Mouse (Mus musculus) bone marrow, adult 2 months (tissue): ENCODE data around the gene Pnisr.

Experiments used
- CTCF ChIP-seq: fragments of 200-500 bp; IDR thresholded peaks from 2 replicates; pipeline ENCODE4 v1.5.1; 2011; ENCODE audit warnings: low read length, control low read depth; ENCODE audit not compliant: control insufficient read depth, insufficient read depth
- POLR2A ChIP-seq: fragments of 200-500 bp; IDR thresholded peaks from 2 replicates; pipeline ENCODE4 v1.6.1; 2011; ENCODE audit warnings: low read depth, mild to moderate bottlenecking, control low read depth, low read length, borderline replicate concordance; ENCODE audit not compliant: control insufficient read depth

- TF ChIP-seq CTCF (no peak), POLR2A (no peak)
Observed at GRCm38 (mm10) chr4:21826616-21827015, 20.8 kb upstream of the Pnisr start.
